Mouse (Mus musculus): ENCODE results near the gene Tmf1.

DNA sequence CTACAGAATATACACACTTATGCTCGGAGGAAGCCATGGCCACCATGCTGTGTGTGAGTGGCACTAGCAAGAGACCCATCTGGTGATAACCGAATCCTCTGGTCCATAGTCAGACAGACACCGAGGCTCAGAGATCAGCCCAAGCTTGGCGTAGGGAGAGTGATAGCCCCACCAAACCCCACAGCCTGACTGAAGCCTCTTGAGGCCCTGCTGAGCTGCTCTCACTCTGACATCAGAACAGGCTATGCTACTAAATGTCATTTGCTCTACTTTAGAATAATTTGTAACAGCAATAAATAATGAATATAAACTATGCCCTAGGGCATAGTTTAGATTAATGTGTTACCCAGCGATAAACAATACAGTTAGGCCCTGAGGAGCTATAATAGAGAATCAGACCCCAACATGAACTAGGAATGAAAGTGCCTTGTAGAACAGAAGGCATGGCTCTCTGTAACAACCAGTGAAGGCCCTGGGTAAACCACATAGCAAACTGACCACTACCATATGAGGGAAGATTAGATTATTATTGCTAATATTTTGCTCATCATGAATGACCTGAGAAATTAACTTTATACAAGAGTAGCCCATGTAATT, 46.1 kb downstream of the Tmf1 start:
- TF ChIP-seq CTCF (IDR thresholded peaks at IDR 0.05; ENCODE audit: insufficient read depth, low read length) (no peak), POLR2A (IDR thresholded peaks at IDR 0.05; ENCODE audit: borderline replicate concordance, extremely low read depth, low read depth, low read length) (no peak)
